Mouse (Mus musculus) embryonic facial prominence, embryonic 12.5 days (tissue): ENCODE measurements around the gene Gga2. TPM values are rescaled to one million over a fixed set of nuclear protein-coding genes. Genes with fewer than 3 reads are reported as not detected.

Source experiments
- polyA plus RNA-seq: library from polyadenylated mRNA; unstranded; fragments of >200 nt; fragmentation: Nextera tagmentation; extraction: Ambion mirVana; gene quantifications from 2 replicates; pipeline ENCODE4 v1.2.1, GENCODE M21; 2016

Gene Gga2
- polyA plus RNA-seq, 1 experiment from 2014 or later: 136 TPM

Other genes with a start within 250 kb of the Gga2 start
- 0.23 TPM in 2 replicates for gene Scnn1b, start 156.2 kb downstream of the Gga2 start, polyA plus RNA-seq
- 23.5 and 24.4 TPM in 2 replicates for gene Cog7, start 39.5 kb downstream of the Gga2 start, polyA plus RNA-seq
- gene Ubfd1, start 46.0 kb upstream of the Gga2 start, polyA plus RNA-seq: 103 and 105 TPM in 2 replicates
- gene Ears2, start 46.0 kb upstream of the Gga2 start, polyA plus RNA-seq: 16.6 and 17.9 TPM in 2 replicates
- 633 and 655 TPM in 2 replicates for gene Ndufab1, start 80.7 kb upstream of the Gga2 start, polyA plus RNA-seq
- 18.5 and 19.1 TPM in 2 replicates for gene Palb2, start 111.8 kb upstream of the Gga2 start, polyA plus RNA-seq
- 118 and 121 TPM in 2 replicates for gene Dctn5, start 111.8 kb upstream of the Gga2 start, polyA plus RNA-seq
- gene Plk1, start 138.2 kb upstream of the Gga2 start, polyA plus RNA-seq: 140 and 141 TPM in 2 replicates
- gene Ern2, start 165.0 kb upstream of the Gga2 start, polyA plus RNA-seq: not detected in 2 replicates
- gene Chp2, start 198.3 kb upstream of the Gga2 start, polyA plus RNA-seq: 0.27 TPM in 1 of 2 replicates, not detected in the other